Mouse (Mus musculus): ENCODE data around the gene Ptprr.

Gene Ptprr

DNA sequence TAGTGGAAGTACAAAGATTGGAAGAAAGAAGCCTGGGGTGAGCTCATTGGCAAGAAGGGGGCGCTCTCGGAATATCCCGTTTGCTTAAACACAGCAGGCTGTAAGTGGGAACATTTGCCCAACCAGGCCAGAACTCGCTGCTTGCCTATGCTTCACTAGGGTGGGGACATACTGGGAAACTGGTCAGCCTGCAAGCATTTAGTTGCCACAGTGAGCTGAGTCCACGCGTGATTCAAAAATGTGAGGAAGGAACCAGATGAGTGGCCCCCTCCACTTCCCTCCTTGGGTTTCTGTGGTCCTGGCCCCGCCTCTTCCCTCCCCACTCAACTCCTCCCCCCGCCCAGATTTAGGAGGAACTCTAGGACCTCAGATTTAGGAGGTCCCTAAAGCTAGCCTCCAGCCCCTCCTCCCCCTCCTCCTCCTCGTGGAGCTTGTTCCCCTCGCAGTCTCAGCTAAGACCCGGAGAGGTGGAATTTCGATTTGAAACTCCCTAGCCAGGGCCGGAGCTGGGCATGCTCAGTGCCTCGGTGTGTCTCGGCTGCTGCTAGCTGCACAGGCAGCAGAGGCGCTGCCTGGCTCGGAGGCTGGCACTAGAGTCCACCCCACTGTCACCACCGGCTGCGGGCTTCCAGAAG lies at the start of gene Ptprr:
Gene Ptprr, plus strand, starts transcription at position 369 of the 635 bp plus-strand sequence.
- DNase-seq (ENCODE audit: low read depth, low spot score) = no peak

DNA sequence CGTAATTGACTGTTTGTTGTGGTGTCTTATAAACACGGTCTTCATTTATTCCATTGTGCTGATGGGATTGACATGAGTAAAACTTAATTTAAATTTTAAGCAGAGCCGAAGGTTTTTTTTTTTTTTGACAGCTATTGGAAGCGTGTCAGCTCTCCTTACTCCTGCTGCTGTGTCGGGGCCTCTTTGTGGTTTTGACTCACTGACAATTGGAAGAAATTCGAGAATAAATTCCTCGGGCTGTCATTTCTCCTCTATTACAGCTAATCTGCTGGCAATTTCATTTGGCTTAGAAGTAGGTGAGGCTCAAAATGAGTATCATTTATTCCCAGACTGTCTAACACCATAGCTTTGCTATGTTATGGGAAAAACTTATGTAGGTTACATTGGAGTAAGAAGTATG lies 41.7 kb upstream of the Ptprr start:
- peak; percentile 36 for DNase-seq (ENCODE audit: low read depth, low spot score)

GRCm38 (mm10) chr10:115978992-115979391 lies 39.0 kb upstream of the Ptprr start:
- no peak for DNase-seq (ENCODE audit: low read depth, low spot score)

DNA sequence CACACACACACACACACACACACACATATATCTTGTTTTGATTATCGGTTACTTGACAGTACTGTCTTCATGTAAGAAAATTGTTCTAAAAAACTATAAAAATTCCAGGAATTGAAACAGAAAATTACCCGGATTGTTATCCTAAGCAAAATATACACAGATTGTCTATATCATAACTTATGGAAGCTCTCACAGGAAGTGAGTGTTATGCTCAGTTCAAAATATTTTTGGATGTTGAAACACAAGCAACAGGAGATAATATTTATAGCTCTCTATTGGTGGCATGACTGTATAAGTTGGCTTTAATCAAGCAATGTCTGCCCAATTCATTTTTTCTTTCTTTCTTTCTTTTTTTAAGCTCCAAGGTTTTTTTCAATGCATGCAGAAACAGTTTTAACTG lies 38.0 kb upstream of the Ptprr start:
- DNase-seq (ENCODE audit: low read depth, low spot score) = no peak

DNA sequence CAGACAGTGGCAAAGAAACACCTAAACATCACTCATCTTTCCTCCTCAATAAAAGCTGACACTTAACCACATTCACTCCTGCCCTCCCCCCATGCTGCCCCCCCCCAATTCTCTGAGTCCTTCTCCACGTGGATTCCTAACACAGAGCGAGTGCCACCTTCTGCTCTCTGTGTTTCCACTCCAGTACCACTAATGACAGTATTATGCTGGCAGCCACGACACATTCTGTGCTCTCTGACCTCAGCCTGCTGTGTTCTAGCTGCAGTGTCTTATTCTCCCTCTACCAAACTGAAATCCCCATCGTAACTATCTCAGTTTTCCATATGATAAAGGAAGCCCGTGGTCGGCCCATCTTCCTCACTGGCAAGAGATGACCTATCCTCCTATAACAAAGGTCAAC lies 33.7 kb upstream of the Ptprr start:
- no peak for DNase-seq (ENCODE audit: low read depth, low spot score)

DNA sequence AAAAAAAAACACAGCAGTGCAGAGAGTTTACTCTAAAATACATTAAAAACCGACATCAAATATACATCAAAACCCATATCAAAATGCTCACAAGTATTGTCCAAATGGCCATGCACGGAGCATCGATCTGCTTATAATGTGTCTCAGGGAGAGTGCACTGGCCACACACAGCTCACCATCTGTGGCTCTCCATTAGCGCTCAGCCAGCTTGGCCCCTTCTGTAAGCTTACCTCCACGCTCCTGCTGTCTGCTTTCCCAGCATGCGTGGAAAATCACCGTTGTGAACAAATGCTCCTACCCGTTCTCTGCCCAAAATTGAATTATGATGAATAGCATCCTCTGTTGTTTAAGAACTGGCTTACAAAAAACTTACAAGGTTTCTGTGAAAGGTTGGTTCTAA lies 16.2 kb upstream of the Ptprr start:
- no peak for DNase-seq (ENCODE audit: low read depth, low spot score)

DNA sequence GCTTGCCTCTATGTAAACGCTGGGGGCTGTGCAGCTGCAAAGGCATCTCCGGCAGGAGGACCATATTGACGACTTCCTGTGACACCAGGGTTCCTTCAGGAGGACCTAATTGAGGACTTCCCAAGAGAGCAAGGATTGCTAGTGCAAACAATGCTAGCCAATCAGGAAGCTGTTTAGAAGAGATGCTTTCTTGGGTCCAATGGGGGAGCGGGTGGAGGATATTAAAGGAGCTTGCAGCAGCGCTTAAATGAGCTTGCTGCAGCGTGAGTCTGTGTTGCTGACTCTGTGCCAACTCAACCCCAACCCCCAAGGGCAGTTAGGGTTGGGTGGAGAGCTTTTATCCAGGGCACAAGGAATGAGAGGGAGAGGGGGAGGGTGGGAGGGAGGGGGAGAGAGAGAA lies 11.3 kb upstream of the Ptprr start:
- DNase-seq (ENCODE audit: low read depth, low spot score) = no peak

DNA sequence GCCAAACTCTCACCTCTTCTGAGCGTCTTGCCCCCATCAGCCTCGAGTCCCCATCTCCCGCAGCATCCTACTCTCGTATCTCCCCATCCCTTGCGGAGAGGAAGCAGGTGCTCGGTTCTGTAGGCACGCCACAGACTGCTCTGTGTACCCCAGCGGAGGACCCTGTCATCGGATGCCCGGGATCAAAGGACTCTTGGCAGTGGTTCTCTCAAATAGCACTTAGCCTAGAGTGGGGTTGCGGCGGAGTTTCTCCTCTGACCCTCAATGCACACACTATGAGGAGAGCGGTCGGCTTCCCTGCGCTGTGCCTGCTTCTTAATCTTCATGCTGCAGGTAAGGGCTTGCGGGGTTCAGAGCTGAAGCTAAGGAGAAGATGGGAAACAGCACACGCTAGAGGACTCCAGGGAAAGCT lies 473 bp downstream of the Ptprr start:
- no peak for DNase-seq (ENCODE audit: low read depth, low spot score)

DNA sequence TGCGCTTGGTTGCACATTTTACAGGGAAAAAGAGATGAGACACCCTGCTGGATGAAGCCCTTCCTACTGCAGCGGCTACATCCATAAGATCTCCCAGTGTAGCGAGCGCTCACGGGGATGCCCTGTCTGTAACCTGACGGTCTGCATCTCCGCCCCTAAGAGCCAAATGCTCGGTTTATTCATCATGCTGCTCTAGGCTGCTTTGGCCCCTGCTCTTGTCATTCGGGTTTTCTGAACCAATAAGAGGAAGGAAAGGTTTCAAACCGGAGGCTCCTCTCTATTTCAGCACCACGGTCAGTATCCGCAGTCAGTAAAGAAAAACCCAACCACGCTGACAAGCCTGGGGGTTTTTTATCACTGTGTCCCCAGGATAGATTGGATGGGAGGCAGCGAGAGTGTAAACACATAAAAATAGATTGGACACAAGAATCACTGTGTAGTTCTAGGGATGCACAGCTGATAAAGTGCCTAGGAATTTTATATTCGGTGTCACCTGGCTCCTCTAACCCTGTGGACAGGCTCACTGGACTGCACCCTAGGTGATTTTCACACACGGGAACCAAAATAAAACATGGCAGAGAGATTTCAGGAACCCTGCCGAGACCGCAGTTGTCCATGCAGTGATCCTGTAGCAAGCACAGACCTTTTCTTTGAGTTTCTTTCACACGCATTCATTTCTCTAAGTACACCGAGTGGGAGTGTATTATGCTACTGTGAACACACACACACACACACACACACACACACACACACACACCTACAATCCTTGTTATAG lies 1.3 kb downstream of the Ptprr start:
- DNase-seq (ENCODE audit: low read depth, low spot score) = peak; percentile 5

DNA sequence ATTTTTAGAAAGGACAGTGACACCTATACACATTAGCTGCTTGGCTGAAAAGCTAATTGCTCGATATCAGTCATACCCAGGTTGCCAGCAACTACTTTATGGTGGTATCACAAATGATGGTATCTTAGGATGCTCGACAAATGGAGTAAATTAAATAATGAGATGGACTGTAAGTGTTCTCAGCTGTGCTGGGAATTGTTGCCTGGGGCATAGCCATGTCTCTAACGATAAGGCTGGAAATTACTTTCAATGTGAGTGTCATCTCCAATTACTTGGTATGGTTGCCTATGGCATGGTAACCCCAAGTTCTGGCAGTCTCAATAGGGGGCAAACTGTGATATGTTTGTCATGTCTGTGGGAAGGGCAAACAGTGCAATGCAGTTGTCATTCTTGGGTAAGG lies 3.1 kb downstream of the Ptprr start:
- DNase-seq (ENCODE audit: low read depth, low spot score) = no peak

DNA sequence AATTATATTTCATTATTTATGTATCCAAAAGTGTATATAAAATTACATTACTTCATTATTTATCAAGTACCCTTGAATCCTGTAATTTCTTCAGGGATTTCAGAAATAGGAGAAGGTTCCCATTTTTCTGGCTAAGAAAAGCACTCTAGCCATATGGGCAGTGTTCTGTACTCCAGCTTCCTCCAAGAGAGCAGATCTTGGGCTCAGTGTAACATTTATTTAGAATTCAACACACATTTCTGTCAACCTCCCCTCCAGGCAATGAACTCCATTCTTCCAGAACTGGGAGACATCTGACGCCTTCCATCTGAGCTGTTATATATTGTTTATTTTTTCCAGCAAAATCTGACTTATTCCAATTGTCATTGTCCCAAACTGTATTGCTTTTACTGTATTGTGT lies 20.1 kb downstream of the Ptprr start:
- no peak for DNase-seq (ENCODE audit: low read depth, low spot score)

DNA sequence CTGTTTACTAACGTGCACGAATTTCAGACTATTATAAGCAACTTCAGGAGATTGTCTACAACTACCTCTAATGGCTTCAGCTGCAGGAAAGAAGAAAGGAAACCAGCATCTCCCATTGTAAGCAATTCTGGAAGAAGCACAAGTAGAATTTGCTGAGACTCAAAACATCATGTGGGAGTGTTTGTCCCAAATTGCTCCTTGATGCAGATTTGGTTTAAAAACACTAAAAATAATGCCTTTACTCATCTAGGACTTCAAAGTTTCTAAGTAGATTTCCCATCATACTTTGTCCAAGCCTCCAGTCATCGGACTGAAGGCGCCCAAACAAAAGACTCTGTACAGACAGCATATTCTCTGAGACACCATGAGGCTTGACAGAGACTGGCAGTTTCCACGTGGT lies 57.9 kb downstream of the Ptprr start:
- DNase-seq (ENCODE audit: low read depth, low spot score) = no peak

DNA sequence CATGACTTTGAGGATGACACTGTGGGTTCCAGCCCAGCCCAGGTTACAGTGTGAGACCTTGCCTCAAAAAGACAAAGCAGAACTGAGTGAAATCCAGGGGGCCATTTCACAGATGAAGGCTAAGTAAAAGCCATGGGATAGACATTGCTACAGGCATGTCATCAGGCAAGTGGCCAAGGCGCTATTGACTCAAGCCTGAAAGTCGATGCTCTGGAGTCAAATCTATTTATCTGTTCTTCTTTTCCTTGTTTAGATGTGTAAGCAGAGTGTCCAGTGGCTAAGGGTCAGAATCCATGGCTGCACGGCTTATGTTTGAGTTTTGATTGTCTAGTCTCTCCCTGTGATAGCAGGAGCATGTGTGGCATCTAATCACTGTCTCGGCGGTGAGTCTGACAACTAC lies 60.6 kb downstream of the Ptprr start:
- DNase-seq (ENCODE audit: low read depth, low spot score) = no peak

DNA sequence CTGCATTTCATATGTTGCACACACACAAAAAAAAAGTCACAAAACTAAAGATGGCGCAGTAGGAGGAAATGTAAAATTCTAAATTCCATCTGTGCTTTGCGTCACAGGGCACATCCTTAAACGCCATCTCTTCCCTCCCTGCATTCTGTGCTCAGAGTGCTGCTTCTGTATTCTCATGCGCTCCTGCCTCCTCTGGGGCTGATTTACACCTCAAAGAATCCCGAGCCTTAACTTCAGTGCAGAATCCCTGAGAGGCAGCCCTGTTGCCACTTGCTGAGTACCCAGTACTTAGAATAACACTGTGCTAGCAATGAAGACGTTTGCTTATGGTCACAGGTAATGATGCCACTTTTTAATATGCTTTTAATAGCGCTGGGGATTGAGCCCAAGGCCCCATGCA lies 61.4 kb downstream of the Ptprr start:
- DNase-seq (ENCODE audit: low read depth, low spot score) = no peak

DNA sequence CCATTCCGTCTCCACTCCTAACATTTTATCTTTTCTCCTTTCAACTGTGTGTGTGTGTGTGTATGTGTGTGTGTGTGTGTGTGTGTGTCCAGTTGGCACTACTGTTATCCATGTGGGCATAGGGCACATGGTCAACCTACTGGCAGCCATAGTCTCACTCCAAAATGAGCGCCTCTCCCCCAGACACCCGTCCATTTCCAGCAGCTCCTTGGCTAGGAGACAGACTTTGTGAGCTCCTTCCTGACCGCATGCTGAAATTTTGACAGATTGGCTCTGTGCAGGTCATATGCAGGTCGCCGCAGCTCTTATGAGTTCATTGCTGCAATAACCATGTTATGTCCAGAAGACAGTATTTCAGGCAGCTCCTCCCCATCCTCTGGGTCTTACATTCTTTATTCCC lies 62.8 kb downstream of the Ptprr start:
- DNase-seq (ENCODE audit: low read depth, low spot score) = no peak

GRCm38 (mm10) chr10:116083965-116084364 lies 66.0 kb downstream of the Ptprr start:
- DNase-seq (ENCODE audit: low read depth, low spot score) = peak; percentile 58

DNA sequence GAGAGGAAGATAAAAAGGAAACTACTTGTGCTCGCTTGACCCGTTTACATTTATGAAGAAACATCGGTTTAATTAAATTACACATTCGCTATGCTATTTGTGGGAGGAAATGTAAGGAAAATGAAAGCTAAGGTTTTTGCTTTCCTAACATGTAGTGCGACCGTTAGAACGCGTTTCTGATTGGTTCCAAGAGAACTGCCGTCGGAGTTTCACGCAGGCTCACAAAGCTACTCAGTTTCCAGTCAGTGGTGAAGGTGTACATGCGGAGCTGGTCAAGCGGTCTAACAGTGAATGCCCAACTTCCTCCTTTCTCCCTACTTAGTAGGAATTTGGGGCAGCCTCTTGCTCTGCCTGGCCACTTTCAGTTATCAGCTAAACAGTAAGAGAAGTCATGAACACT lies 78.5 kb downstream of the Ptprr start:
- no peak for DNase-seq (ENCODE audit: low read depth, low spot score)

DNA sequence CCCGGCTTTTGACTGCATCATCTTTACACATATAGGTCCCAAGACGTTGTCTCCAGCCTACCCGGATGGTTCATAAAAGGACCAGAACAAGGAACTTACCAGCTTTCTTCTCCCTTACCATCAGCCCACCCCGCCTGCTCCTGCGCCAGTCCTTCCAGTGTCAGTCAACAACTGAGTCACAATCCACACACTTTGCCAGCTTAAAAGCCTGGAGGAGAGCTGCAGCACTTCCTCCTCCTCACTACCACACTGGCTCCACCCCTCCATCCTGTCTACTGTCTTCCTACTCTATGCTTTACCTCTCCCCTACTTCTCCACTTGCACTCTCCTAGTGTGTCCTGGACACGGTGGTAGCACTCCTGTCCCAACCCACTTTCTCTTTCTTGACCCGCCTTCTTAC lies 80.5 kb downstream of the Ptprr start:
- no peak for DNase-seq (ENCODE audit: low read depth, low spot score)

DNA sequence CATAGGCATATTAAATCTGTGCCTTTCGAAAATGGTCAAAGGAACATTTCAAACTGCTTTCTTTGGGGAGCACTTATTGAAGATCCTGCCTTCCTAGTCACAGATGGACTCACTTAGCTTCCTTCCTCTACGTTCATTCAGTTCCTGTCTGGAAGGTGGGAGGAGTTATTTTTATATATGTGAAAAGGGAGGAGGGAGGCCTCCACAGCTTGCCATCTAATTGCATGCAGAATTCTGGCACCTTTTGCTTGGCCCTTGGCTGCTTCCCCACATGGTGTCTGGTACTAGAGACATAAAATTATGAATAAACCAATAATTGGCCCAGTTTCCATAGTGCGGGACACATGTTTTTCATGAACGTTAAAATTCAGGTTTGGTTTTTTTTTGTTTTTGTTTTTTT lies 90.2 kb downstream of the Ptprr start:
- DNase-seq (ENCODE audit: low read depth, low spot score) = no peak

DNA sequence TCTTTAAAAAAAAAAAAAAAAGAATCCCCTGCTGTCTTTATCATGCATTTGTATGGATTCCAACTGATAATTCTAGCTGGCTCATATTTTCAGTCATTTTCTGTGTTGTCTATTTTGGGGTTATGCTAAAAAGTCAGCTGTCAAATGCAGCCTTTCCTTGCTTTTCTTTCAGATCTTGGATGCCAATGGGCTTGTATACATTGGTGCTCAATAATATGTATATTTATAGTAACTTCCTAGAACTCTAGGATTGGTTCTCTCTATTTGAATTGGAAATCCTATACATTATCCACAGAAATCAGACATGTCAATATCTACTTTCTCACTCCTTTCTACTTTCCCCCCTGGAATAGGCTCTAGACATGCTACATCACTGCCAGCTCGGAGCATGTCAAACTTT lies 90.7 kb downstream of the Ptprr start:
- DNase-seq (ENCODE audit: low read depth, low spot score) = no peak

- no peak for DNase-seq (ENCODE audit: low read depth, low spot score)
These were observed 94.9 kb downstream of the Ptprr start for GRCm38 (mm10) chr10:116112868-116113267.

- no peak for DNase-seq (ENCODE audit: low read depth, low spot score)
These were observed 96.0 kb downstream of the Ptprr start, which contains the start of gene 4933416C03Rik for GRCm38 (mm10) chr10:116113867-116114474. Gene 4933416C03Rik, minus strand, starts transcription at chr10:116113917.
